ENCODE assay signal across 9 mouse cellular contexts in the genomic region with DNA sequence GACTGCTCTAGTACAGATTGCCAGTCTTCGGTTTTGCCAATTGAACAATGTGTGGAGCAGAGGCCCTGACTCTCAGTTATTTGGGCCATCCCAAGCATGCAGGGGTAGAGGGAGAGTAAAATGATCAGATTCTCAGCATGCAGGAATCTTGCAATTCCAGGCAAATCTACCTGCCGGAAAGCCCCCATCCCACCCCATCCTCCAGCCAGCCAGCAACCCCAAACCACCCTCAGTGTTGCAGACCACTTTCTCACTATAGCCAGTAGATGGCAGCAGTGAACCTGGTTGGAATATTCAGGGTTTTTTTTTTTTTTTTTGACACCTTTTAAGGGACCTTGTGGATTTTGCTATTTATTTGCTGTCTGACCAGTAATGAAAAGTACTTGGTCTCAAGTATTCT. TPM values are rescaled to one million over a fixed set of nuclear protein-coding genes. Genes with fewer than 3 reads are reported as not detected.
DNase-seq lines count a peak whose midpoint lies in the region; ATAC-seq and TF ChIP-seq lines count a peak whose summit lies in the region.
"Had no signal": no experiment of that assay in that cellular context is flagged by ENCODE, and none has a peak within 500 bp of the region (broad histone marks: within the 10 kb centered on the region; RNA-seq: fewer than 3 reads in every experiment).

No protein-coding gene starts in this region.

- H3K4me1 ChIP-seq in hindbrain, embryonic 14.5 days (replicated peaks; ENCODE audit: control insufficient read depth, insufficient read depth, low read length) = no peaks in the 10 kb centered on the region
- no peaks in the 10 kb centered on the region for H3K4me1 ChIP-seq in hindbrain, embryonic 13.5 days (replicated peaks)
- no peaks in the 10 kb centered on the region for H3K4me1 ChIP-seq in MEL (ENCODE audit: control insufficient read depth in 1 of 2, insufficient read depth in 2 of 2, low read length in 2 of 2)
- no peaks in the 10 kb centered on the region for H3K4me1 ChIP-seq in forebrain, embryonic 13.5 days

- no peak for ATAC-seq in hindbrain, embryonic 14.5 days (ENCODE audit: low FRiP score)
- ATAC-seq in hindbrain, embryonic 13.5 days (ENCODE audit: low FRiP score) = no peak
- ATAC-seq in erythroblast, adult 5-6 weeks (replicated peaks; ENCODE audit: low FRiP score, poor library complexity, severe bottlenecking) = 0 out of 2 replicates have a peak, but pooled peaks have one; percentile 48
- ATAC-seq in forebrain, embryonic 13.5 days = no peak

- H3K27ac ChIP-seq in hindbrain, embryonic 14.5 days = no peak overlapping the region
- no peak overlapping the region for H3K27ac ChIP-seq in hindbrain, embryonic 13.5 days
- H3K27ac ChIP-seq in MEL (ENCODE audit: control insufficient read depth, low read depth, low read length) = no peak overlapping the region
- H3K27ac ChIP-seq in forebrain, embryonic 13.5 days = no peak overlapping the region

- no peaks in the 10 kb centered on the region for H3K9me3 ChIP-seq in hindbrain, embryonic 14.5 days (ENCODE audit: control insufficient read depth, low read length)
- no peaks in the 10 kb centered on the region for H3K9me3 ChIP-seq in hindbrain, embryonic 13.5 days
- no peaks in the 10 kb centered on the region for H3K9me3 ChIP-seq in MEL (replicated peaks; ENCODE audit: insufficient read depth, low read length)
- no peaks in the 10 kb centered on the region for H3K9me3 ChIP-seq in forebrain, embryonic 13.5 days (replicated peaks)

- intact Hi-C loops in gastrocnemius, postnatal 14 days (cut with DNase I; ENCODE audit: low total_unique reads) = no loop called here

- no peaks in the 10 kb centered on the region for H3K27me3 ChIP-seq in hindbrain, embryonic 14.5 days (ENCODE audit: control insufficient read depth, insufficient read depth, low read length)
- H3K27me3 ChIP-seq in hindbrain, embryonic 13.5 days = 0 out of 2 replicates have a peak, but pooled peaks cover 3% of the 10 kb centered on the region
- H3K27me3 ChIP-seq in MEL (ENCODE audit: control insufficient read depth in 1 of 2, insufficient read depth in 2 of 2, low read length in 2 of 2) = no peaks in the 10 kb centered on the region
- no peaks in the 10 kb centered on the region for H3K27me3 ChIP-seq in splenic B cell, adult 2 months (ENCODE audit: control insufficient read depth, insufficient read depth, low read length, poor library complexity, severe bottlenecking)
- no peaks in the 10 kb centered on the region for H3K27me3 ChIP-seq in forebrain, embryonic 13.5 days

- H3K4me2 ChIP-seq in hindbrain, embryonic 14.5 days (replicated peaks) = no peak overlapping the region
- H3K4me2 ChIP-seq in hindbrain, embryonic 13.5 days = no peak overlapping the region
- H3K4me2 ChIP-seq in forebrain, embryonic 13.5 days = no peak overlapping the region

- H3K79me2 ChIP-seq in MEL (ENCODE audit: control insufficient read depth, insufficient read depth, low read length, poor library complexity) = no peaks in the 10 kb centered on the region

- H3K9ac ChIP-seq in hindbrain, embryonic 14.5 days = no peak overlapping the region
- H3K9ac ChIP-seq in hindbrain, embryonic 13.5 days = no peak overlapping the region
- H3K9ac ChIP-seq in MEL (ENCODE audit: control insufficient read depth, low read depth, low read length, poor library complexity, severe bottlenecking) = no peak overlapping the region
- H3K9ac ChIP-seq in forebrain, embryonic 13.5 days = no peak overlapping the region

- peak; percentile 82 for DNase-seq in hindbrain, embryonic 14.5 days (ENCODE audit: low spot score)
- peak; percentile 31 to 35 for DNase-seq in B cell, adult 2 months
- DNase-seq in MEL (ENCODE audit: low read depth, low spot score) = peak; percentile 59
- DNase-seq in splenic B cell, adult 2 months (ENCODE audit: low read depth, low spot score) = peak; percentile 65
- DNase-seq in gastrocnemius, postnatal 14 days = no peak

- H3K4me3 ChIP-seq in hindbrain, embryonic 14.5 days (replicated peaks; ENCODE audit: low read length) = no peak overlapping the region
- no peak overlapping the region for H3K4me3 ChIP-seq in hindbrain, embryonic 13.5 days
- H3K4me3 ChIP-seq in MEL (ENCODE audit: control insufficient read depth in 1 of 2, insufficient read depth in 1 of 2, low read depth in 2 of 2, low read length in 2 of 2) = no peak overlapping the region
- no peak overlapping the region for H3K4me3 ChIP-seq in forebrain, embryonic 13.5 days
- H3K4me3 ChIP-seq: myocyte had no signal

- 55% methylated on average over 2 of the region's 2 CpGs for WGBS in hindbrain, embryonic 14.5 days
- 64% methylated on average over 2 of the region's 2 CpGs for whole genome bisulfite sequencing in hindbrain, embryonic 13.5 days
- WGBS in forebrain, embryonic 13.5 days = 56% methylated on average over 2 of the region's 2 CpGs

- TF ChIP-seq CTCF in MEL (IDR thresholded peaks at IDR 0.05 in 2 of 3, conservative IDR thresholded peaks at IDR 0.05 in 1 of 3; ENCODE audit: control insufficient read depth in 1 of 3, insufficient read depth in 1 of 3, low read depth in 2 of 3, low read length in 3 of 3, poor library complexity in 1 of 3, severe bottlenecking in 1 of 3) = peak; percentile 63 to 84 (median 65)

- no peak for TF ChIP-seq EP300 in MEL (IDR thresholded peaks at IDR 0.05; ENCODE audit: low read depth in 1 of 2, low read length in 2 of 2)

- peaks cover 60% of the 10 kb centered on the region for H3K36me3 ChIP-seq in hindbrain, embryonic 14.5 days (replicated peaks; ENCODE audit: control insufficient read depth, insufficient read depth)
- H3K36me3 ChIP-seq in hindbrain, embryonic 13.5 days = peaks cover 59% of the 10 kb centered on the region
- no peaks in the 10 kb centered on the region for H3K36me3 ChIP-seq in MEL (ENCODE audit: control insufficient read depth in 1 of 2, insufficient read depth in 2 of 2, low read length in 2 of 2)
- no peaks in the 10 kb centered on the region for H3K36me3 ChIP-seq in splenic B cell, adult 2 months (ENCODE audit: control insufficient read depth, insufficient read depth, low read length, poor library complexity, severe bottlenecking)
- H3K36me3 ChIP-seq in forebrain, embryonic 13.5 days (ENCODE audit: poor library complexity, severe bottlenecking) = peaks cover 15% of the 10 kb centered on the region

- TF ChIP-seq POLR2A in MEL (IDR thresholded peaks at IDR 0.05; ENCODE audit: control insufficient read depth in 1 of 2, insufficient read depth in 1 of 2, low read depth in 1 of 2, low read length in 2 of 2, poor library complexity in 1 of 2) = no peak

- TF ChIP-seq RAD21 in MEL (IDR thresholded peaks at IDR 0.05; ENCODE audit: low read depth, low read length) = peak; percentile 86

TF ChIP-seq in MEL, 35 proteins besides CTCF, POLR2A, EP300 and RAD21 (continues in another document):
- TF ChIP-seq JUND (IDR thresholded peaks at IDR 0.05; ENCODE audit: low read depth, low read length) = no peak
- TF ChIP-seq NRF1 (IDR thresholded peaks at IDR 0.05; ENCODE audit: insufficient read depth, low read depth, low read length, poor library complexity, severe bottlenecking) = no peak
- no peak for TF ChIP-seq CHD2 (IDR thresholded peaks at IDR 0.05; ENCODE audit: low read length)
- TF ChIP-seq TBP (IDR thresholded peaks at IDR 0.05; ENCODE audit: low read depth, low read length) = no peak
- TF ChIP-seq MAZ (IDR thresholded peaks at IDR 0.05; ENCODE audit: low read depth, low read length) = no peak
- TF ChIP-seq USF1 (IDR thresholded peaks at IDR 0.05; ENCODE audit: low read depth, low read length) = no peak
- TF ChIP-seq ZKSCAN1 (IDR thresholded peaks at IDR 0.05; ENCODE audit: low read depth, low read length) = peak; percentile 32; the same call in 1 of the 2 replicates
- TF ChIP-seq SMC3 (IDR thresholded peaks at IDR 0.05; ENCODE audit: low read depth, low read length) = peak; percentile 85
- no peak for TF ChIP-seq MAX (IDR thresholded peaks at IDR 0.05; ENCODE audit: low read length)
- no peak for TF ChIP-seq ETS1 (IDR thresholded peaks at IDR 0.05; ENCODE audit: low read depth, low read length)
- TF ChIP-seq NELFE (IDR thresholded peaks at IDR 0.05; ENCODE audit: low read depth, low read length) = no peak
- TF ChIP-seq MAFK (IDR thresholded peaks at IDR 0.05; ENCODE audit: borderline replicate concordance, low read depth, low read length) = no peak
- TF ChIP-seq HCFC1 (IDR thresholded peaks at IDR 0.05; ENCODE audit: low read depth, low read length) = no peak
- TF ChIP-seq ELF1 (IDR thresholded peaks at IDR 0.05; ENCODE audit: low read depth, low read length) = no peak
- no peak for TF ChIP-seq TAL1 (IDR thresholded peaks at IDR 0.05; ENCODE audit: low read length)
- no peak for TF ChIP-seq POLR2AphosphoS5 (IDR thresholded peaks at IDR 0.05; ENCODE audit: borderline replicate concordance, low read depth, low read length)
- TF ChIP-seq UBTF (IDR thresholded peaks at IDR 0.05; ENCODE audit: borderline replicate concordance, insufficient read depth, low read depth, low read length) = no peak
- peak; percentile 66 for TF ChIP-seq ZC3H11A (IDR thresholded peaks at IDR 0.05; ENCODE audit: low read depth, low read length)
- TF ChIP-seq GABPA (IDR thresholded peaks at IDR 0.05; ENCODE audit: low read depth, low read length) = no peak
- TF ChIP-seq TCF12 (IDR thresholded peaks at IDR 0.05; ENCODE audit: low read depth, low read length) = no peak
- TF ChIP-seq ZNF384 (IDR thresholded peaks at IDR 0.05; ENCODE audit: low read depth, low read length) = peak; percentile 99
- TF ChIP-seq POLR2AphosphoS2 (IDR thresholded peaks at IDR 0.05; ENCODE audit: low read length) = no peak
- no peak for TF ChIP-seq SIN3A (IDR thresholded peaks at IDR 0.05; ENCODE audit: low read length)
- no peak for TF ChIP-seq RCOR1 (IDR thresholded peaks at IDR 0.05; ENCODE audit: low read depth, low read length)
- TF ChIP-seq MXI1 (IDR thresholded peaks at IDR 0.05; ENCODE audit: low read depth, low read length) = no peak
- TF ChIP-seq E2F4 (IDR thresholded peaks at IDR 0.05; ENCODE audit: borderline replicate concordance, low read depth, low read length) = no peak
- TF ChIP-seq KAT2A (conservative IDR thresholded peaks at IDR 0.05; ENCODE audit: low read depth, low read length) = no peak

RNA-seq across cellular contexts. Expression of a gene that starts 17.7 kb away (rescaled TPM):
- polyA plus RNA-seq in hindbrain, embryonic 14.5 days (2014; fragmentation: Nextera tagmentation; extraction: Ambion mirVana) = 53.5 and 55.0 TPM in 2 replicates
- 45.7 and 46.5 TPM in 2 replicates for polyA plus RNA-seq in hindbrain, embryonic 13.5 days (2015; fragmentation: Nextera tagmentation; extraction: Ambion mirVana)
- 24.2 and 28.2 TPM in 2 replicates for total RNA-seq in MEL (2012; rRNA removed)
- polyA plus RNA-seq in MEL (2012; ENCODE audit: insufficient read depth in 1 of 2, insufficient read length in 2 of 2, low read depth in 1 of 2, low replicate concordance in 2 of 2, missing spikeins in 1 of 2) = 10 to 100 TPM in 1 of 2 experiments, not detected in 1; 34.1 TPM
- total RNA-seq in erythroblast, adult 5-6 weeks (2015; ENCODE audit: low replicate concordance) = 1.0 and 2.1 TPM in 2 replicates
- 3.5 and 7.2 TPM in 2 replicates for total RNA-seq in erythroblast, adult 5-6 weeks (2017; ENCODE audit: low replicate concordance)
- 10 to 100 TPM; 18.9 to 20.1 TPM for total RNA-seq in gastrocnemius, postnatal 14 days (2021)
- polyA plus RNA-seq in forebrain, embryonic 13.5 days (2015; fragmentation: Nextera tagmentation; extraction: Ambion mirVana) = 38.5 and 46.0 TPM in 2 replicates
